Mouse (Mus musculus) telencephalon, adult 2 months (tissue): ENCODE measurements around the gene Gm6993.

ENCODE experiments used
- DNase-seq: peaks from one replicate; pipeline ENCODE4 v3.0.0-alpha.2; 2011; ENCODE audit warnings: low read depth, low spot score

The Gm6993 gene

GRCm38 (mm10) chr12:31239798-31240197 lies 772 bp upstream of the Gm6993 start:
- no peak for DNase-seq

- no peak for DNase-seq
These were observed 1.2 kb downstream of the Gm6993 start for GRCm38 (mm10) chr12:31241595-31242342.

DNA sequence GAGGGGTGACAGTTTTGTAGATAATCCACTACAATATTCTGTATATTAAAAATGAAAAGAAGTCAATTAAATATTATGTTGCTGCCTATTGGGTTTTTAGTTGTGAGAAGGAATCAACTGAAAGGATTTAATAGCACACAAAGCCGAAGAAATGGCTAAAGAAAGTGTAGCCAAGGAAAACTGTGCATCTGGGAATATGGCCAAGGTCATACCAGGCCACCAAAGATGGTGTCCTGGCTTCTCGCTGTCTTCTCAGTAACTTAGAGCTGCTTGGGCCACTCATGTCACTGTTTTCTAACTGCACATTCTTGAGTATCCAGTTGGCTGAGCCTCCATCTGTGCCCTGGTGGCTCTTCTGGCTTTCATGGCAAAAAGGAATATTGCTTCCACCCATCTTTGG lies 3.4 kb downstream of the Gm6993 start:
- DNase-seq = no peak

DNA sequence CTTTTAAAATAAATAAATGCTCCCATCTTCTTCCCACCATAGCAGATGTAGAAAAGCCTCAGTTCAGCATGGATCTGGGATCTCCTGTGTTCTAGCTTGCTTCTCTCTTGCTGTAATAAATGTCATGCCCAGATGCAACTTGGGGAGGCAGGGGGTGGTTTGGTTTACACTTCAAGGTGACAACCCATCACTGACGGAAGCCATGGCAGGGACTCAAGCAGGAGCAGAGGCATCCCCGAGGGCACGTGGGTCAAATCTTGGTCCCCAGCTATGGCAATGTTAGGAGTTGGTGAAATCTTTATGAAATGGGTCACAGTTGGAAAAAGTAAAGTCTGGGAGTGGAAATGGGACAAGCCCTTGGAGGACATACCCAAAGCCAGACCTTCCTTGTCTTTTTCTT lies 4.1 kb downstream of the Gm6993 start:
- no peak for DNase-seq

GRCm38 (mm10) chr12:31246153-31246552 lies 5.6 kb downstream of the Gm6993 start:
- no peak for DNase-seq

DNA sequence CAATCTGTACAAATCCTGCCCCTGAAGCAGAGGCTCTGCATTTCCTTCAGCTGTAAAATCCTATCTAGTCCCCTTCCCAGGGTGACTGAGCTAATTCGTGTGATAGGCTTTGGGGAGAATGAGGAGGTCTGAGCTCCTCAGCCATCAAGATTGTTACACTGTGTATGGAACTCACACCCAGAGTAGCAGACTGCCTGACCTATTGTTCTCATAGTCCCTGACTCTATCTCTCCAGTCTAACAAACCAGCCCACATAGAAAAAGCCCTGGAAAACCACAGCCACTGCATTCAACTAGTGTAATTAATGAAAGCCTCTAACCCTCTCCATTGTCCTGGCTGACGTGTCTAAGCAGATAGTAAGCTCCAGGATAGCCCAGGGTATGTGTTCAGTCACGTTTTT lies 6.0 kb downstream of the Gm6993 start:
- no peak for DNase-seq

DNA sequence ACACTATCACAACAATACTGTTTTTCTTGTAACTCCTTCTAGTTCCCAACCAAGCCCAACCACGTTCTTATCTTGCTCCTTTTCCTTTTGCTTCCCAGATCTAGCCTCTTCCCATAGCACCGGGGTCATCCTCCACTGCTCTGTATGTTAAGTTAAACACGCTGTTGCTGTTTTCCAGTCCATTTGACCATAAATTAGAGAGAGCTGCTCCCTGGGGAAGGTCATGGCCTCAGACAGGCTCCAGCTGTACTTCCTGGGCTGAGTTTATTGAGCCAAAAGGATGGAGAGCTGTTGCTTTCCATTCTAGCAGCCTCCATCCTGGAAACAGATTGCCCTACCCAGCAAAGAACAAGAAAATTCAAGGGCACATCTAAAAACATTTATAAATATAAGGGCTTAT lies 7.6 kb downstream of the Gm6993 start:
- DNase-seq = no peak

- DNase-seq = no peak
These were observed 8.1 kb downstream of the Gm6993 start for GRCm38 (mm10) chr12:31248681-31249080.

- no peak for DNase-seq
These were observed 11.7 kb downstream of the Gm6993 start for GRCm38 (mm10) chr12:31252259-31252658.

- no peak for DNase-seq
These were observed 14.4 kb downstream of the Gm6993 start for GRCm38 (mm10) chr12:31254978-31255377.

DNA sequence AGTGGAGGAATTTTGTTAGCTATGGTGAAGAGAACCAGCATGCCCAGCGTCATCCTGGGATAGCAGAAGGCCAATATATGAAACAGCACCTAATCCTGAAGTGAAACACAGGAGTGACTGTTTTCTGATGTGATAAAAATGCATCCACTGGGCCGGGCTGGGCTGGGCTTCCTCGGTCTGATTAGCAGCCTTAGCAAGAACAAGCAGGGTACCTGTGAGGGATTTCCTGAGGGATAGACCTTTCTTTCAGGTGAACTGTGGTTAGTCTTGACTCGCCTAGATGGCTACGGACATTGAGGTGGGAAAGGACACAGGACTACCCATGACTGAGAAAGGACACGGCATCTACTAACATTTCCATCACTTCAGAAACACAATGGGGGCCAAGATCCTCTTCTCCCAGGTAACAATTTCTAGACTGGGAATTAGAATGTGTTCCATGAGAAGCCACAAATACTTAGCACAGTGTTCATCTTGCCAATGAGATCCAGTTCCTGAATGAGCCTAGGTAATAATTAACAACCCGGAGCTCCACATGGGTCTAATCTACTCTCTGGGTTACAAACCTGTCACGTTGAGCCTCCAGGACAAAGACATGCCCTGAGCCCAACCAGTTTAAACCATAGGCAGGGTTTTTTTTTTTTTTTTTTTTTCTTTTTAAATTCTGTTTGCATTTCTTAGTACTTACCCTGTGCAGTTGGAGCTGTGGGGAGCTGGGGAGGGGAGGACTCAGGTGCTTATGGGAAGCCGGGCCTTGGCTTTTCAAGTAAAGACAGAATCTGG lies 15.7 kb downstream of the Gm6993 start:
- DNase-seq = no peak

DNA sequence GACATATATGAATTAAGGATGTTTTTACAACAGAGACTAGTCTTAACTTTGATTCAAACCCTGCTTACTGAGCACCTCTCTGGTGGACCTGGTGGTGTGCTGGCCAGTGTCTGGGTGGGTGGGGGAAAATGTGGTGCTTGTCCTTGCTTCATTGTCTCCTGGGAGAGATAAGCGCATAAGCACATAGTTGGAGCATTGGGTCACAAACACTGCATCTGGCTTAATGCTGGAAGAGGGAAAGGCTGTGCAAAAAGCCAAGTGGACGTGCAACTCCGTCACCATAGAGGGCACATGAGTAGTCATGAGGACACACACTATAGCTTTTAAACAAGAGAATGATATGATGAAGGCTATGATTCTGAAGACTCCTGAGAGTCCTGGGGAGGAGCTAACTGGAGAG lies 21.3 kb downstream of the Gm6993 start:
- no peak for DNase-seq

DNA sequence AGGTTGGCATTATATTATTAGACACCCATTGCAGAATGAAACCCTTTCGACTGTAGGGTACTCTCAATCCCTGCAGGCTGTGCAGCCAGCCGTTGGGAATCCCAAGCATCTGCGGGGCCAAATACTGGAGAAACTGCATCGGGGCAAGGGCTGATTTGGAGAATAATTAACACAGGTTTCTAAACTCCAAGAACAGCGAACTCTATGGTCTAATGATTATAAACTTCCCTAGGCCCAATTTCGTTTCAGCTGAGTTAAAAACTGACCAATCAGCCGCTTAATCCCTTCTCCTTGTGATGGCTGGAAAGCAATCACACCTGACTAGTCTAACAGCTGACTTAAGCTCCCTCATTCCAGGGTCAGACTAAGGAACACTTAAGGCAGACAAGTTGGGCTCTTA lies 23.4 kb downstream of the Gm6993 start:
- DNase-seq = no peak

DNA sequence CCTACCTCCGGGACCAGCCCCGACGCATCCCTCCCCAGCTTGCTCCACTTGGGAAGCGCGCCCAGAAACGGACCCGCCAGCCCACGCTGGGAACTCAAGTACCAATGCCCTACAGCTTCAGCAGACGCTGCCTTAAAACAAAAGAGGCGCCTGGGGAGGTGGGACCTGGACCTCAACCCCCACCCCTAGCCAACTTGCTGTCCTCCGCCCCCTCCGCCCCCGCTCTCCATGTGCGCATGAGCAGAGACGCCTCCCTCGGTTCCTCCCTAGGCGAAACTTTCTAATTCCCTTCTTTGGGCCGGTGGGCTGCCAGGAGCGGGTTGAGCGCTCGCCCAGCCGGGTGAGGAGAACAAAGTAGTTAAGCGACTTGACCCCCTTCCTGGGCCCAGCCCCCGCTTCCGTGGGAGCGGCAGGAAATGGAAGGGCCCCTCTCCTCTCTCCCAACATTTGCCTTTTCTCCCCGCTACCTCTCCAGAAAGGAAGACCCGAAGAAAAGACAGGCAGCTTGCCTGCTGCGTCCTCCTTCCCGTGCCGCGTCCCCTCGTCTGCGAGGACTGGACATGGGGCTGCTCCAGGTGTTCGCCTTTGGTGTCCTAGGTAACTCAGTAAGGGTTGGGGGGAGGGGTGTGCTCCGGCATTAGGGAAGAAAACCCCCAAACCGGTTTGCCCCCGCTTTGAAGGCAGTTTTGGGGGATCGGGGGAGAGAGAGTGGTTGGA lies 24.6 kb downstream of the Gm6993 start, which contains the start of gene Lamb1:
TSS of gene Lamb1 (plus strand) at position 230 of the 717 bp plus-strand sequence.
- no peak for DNase-seq

DNA sequence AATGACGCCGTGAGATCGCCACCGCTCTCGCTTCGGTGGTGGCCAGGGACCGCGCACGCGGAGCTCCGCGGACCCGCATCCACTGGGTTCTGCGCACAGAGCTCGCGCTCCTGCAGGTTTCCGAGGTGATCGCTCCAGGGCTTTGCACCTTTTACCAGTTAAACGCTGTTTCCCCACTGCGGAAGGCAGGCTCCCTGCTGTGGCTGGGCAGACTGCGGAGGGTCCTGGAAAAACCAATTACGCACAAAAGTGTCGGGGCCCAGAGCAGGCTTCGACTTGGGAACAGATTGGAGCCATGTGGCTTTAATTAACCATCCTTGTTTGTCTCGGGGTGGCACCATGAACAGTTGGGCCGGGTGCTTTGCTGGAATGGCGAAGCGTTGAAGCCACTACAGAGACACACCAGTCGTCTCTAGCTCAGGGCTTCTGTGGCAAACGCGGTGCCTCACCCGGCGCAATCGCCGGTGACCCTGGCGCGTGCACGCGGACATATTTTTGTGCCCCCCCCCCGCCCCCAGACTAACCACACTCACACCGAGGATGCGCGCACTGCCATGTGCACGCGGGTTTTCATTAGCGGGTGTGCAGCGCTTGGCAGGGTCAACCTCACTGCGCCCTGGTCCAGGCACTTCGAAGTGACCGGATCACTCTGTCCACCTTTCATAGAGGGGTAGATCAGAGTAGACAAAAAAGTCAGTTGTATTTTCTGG lies 25.3 kb downstream of the Gm6993 start:
- DNase-seq = no peak

GRCm38 (mm10) chr12:31266686-31267085 lies 26.1 kb downstream of the Gm6993 start:
- no peak for DNase-seq

DNA sequence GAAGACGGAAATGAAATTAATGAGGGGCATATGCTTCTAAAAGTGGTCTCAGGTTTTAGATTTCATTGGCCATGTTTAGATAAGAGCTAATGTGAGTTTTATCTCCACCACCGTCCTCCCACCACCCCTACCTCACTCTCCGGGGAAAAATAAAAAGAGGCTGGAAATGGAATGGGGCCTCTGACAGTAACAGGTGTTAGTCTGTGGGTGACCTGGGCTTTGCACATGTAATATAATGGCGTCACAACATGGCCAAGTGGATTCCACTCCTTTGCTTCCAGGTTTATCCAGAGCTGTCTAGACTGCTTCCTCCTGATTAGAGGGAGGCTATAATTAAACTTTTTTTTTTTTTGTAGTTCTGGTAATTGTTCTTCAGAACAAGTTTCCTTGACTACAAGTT lies 26.8 kb downstream of the Gm6993 start:
- no peak for DNase-seq

GRCm38 (mm10) chr12:31268315-31268714 lies 27.7 kb downstream of the Gm6993 start:
- DNase-seq = no peak

DNA sequence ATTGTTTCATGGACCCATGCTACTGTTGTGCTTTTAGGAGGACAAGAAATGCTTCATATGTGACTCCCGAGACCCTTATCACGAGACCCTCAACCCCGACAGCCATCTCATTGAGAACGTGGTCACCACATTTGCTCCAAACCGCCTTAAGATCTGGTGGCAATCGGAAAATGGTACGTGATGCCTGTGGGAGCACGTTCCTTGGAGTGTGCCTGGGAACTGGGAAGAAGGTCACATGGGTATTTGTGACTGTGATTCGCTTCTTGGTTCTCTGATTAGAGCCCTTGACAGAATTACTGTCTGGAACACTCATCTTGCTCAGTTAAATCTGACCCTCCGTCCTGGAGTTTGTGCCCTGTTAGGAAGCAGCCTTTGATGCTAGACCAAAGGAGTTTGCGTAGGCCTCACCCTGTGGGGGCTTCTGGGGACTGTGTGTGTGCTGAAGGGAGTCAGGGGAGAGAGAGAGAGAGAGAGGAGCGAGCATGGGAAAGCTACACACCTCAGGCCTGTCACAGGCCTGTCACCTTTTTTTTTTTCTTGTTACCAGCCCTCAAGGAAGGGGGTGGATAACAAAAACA lies 28.5 kb downstream of the Gm6993 start:
- DNase-seq = no peak

GRCm38 (mm10) chr12:31270361-31270760 lies 29.8 kb downstream of the Gm6993 start:
- DNase-seq = no peak

GRCm38 (mm10) chr12:31270776-31271175 lies 30.2 kb downstream of the Gm6993 start:
- DNase-seq = no peak
